ENCODE assay signal across 26 mouse cellular contexts in the genomic region with DNA sequence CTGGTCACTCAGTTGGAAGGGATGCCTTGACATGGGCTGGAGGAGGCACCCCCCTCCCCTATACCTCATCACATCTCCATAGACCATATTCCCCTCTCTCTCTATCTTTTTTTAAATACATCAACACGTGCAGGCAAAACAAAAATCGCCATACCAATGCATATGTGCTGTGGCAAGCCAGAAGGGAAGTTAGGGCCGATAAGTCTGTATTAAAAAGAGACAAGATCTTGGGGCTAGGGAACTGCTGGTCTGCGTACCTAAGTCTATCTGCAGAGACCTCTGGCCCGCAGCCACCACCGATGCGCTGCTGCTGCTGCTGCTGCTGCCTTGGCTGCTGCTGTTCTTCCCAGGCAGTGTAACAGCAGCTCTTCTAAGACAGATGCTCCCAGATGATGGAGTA. TPM values are rescaled to one million over a fixed set of nuclear protein-coding genes. Genes with fewer than 3 reads are reported as not detected.
"Had no signal": no experiment of that assay in that cellular context is flagged by ENCODE, and none has a peak within 500 bp of the region (broad histone marks: within the 10 kb centered on the region; RNA-seq: fewer than 3 reads in every experiment).

No protein-coding gene starts in this region.

- ATAC-seq: liver, embryonic 12.5 days; midbrain, embryonic 13.5 days; midbrain, embryonic 16.5 days had no signal

- DNase-seq: kidney, adult 18-20 months; kidney, adult 9 months; kidney, postnatal 14 days; kidney, postnatal 4 days; liver; lung, adult 18-20 months; lung, postnatal 10 days; lung, postnatal 36 days; retina, postnatal 1 day; right cerebral cortex, postnatal 25 days; spleen, adult 18-20 months had no signal

- H3K9me3 ChIP-seq: liver, embryonic 12.5 days; liver, embryonic 15.5 days; lung, embryonic 15.5 days; megakaryocyte, embryonic 14.5 days; midbrain, embryonic 10.5 days; midbrain, embryonic 13.5 days; neural tube, embryonic 13.5 days; stomach, embryonic 15.5 days had no signal

- H3K36me3 ChIP-seq: stomach, embryonic 15.5 days had no signal

- H3K9ac ChIP-seq: liver, embryonic 12.5 days; liver, embryonic 15.5 days; lung, embryonic 15.5 days; midbrain, embryonic 13.5 days; neural tube, embryonic 13.5 days; stomach, embryonic 15.5 days had no signal

- H3K27ac ChIP-seq: liver, embryonic 12.5 days; liver, embryonic 15.5 days; lung, embryonic 15.5 days; midbrain, embryonic 10.5 days; midbrain, embryonic 13.5 days; neural tube, embryonic 13.5 days; stomach, embryonic 15.5 days had no signal

- H3K4me3 ChIP-seq: liver, embryonic 12.5 days; liver, embryonic 15.5 days; lung, embryonic 15.5 days; megakaryocyte, embryonic 14.5 days; midbrain, embryonic 10.5 days; midbrain, embryonic 13.5 days; myocyte; neural tube, embryonic 13.5 days; stomach, embryonic 15.5 days had no signal

- H3K4me2 ChIP-seq: liver, embryonic 12.5 days; liver, embryonic 15.5 days; lung, embryonic 15.5 days; midbrain, embryonic 13.5 days; neural tube, embryonic 13.5 days; stomach, embryonic 15.5 days had no signal

- H3K27me3 ChIP-seq: liver, embryonic 12.5 days; lung, embryonic 15.5 days; midbrain, embryonic 13.5 days; neural tube, embryonic 13.5 days; stomach, embryonic 15.5 days had no signal

- H3K4me1 ChIP-seq: neural tube, embryonic 13.5 days had no signal

RNA-seq across cellular contexts. Expression of a gene that starts 30.0 kb away (rescaled TPM):
- total RNA-seq: layer of hippocampus, adult 18-20 months; layer of hippocampus, postnatal 14 days; left cerebral cortex, postnatal 25 days; monocyte, adult 5-6 weeks; neutrophil, adult 5-6 weeks had no signal
- polyA plus RNA-seq: myocyte had no signal

RNA-seq across cellular contexts. Expression of a gene that starts 44.4 kb away (rescaled TPM):
- total RNA-seq: monocyte, adult 5-6 weeks; neutrophil, adult 5-6 weeks had no signal
